Mouse (Mus musculus): ENCODE data around the gene Kifc3.

GRCm38 (mm10) chr8:95155361-95155760 lies 47.3 kb downstream of the Kifc3 start:
- no peak for TF ChIP-seq CTCF (IDR thresholded peaks at IDR 0.05; ENCODE audit: control insufficient read depth, insufficient read depth, low read length)
- no peak for TF ChIP-seq POLR2A (IDR thresholded peaks at IDR 0.05; ENCODE audit: borderline replicate concordance, control insufficient read depth, low read depth, low read length)
